Mouse (Mus musculus): Measurements from ENCODE around the gene Zc3h15. TPM values are rescaled to one million over a fixed set of nuclear protein-coding genes. Genes with fewer than 3 reads are reported as not detected.

The Zc3h15 gene
- 10 to 100 TPM in 1 of 2 experiments, 1 to 10 TPM in 1; 5.2 to 25.0 TPM for polyA plus RNA-seq (2012; fragmentation: generic; extraction: Trizol)

GRCm38 (mm10) chr2:83644276-83645252 lies at the start of gene Zc3h15:
Gene Zc3h15 (plus strand): TSS chr2:83644435.

Other genes starting within 250 kb of the Zc3h15 start
- 10 to 100 TPM; 12.1 to 41.7 TPM for gene Itgav, start 80.0 kb downstream of the Zc3h15 start, polyA plus RNA-seq (2012; fragmentation: generic; extraction: Trizol)
- 1 to 10 TPM in 1 of 2 experiments, under 1 TPM in 1; 0.18 to 3.6 TPM for gene Fam171b, start 168.2 kb downstream of the Zc3h15 start, polyA plus RNA-seq (2012; fragmentation: generic; extraction: Trizol)